Mouse (Mus musculus) kidney, embryonic 16.5 days (tissue): Measurements from ENCODE around the gene Mapk12. TPM values are rescaled to one million over a fixed set of nuclear protein-coding genes. Genes with fewer than 3 reads are reported as not detected.

Source experiments
- ATAC-seq: fragments of 200-750 bp; cut with Nextera tagmentation; 2 replicates; pipeline ENCODE4 v1.8.0; 2017; ENCODE audit warnings: moderate TSS enrichment; ENCODE audit not compliant: low FRiP score, low TSS enrichment
- H3K27ac ChIP-seq: fragments of 300-500 bp; sonication (generic); 2 replicates; pipeline ENCODE4 v1.5.1; 2014; ENCODE audit warnings: low read length
- H3K27me3 ChIP-seq: fragments of 300-500 bp; sonication (generic); 2 replicates; pipeline ENCODE4 v1.6.1; 2014; ENCODE audit warnings: low read length, control low read depth, mixed read lengths; ENCODE audit not compliant: insufficient read depth
- H3K36me3 ChIP-seq: fragments of 300-500 bp; sonication (generic); 2 replicates; pipeline ENCODE4 v1.6.1; 2014; ENCODE audit warnings: low read length, control low read depth, mixed read lengths; ENCODE audit not compliant: insufficient read depth
- H3K4me1 ChIP-seq: fragments of 300-500 bp; sonication (generic); 2 replicates; pipeline ENCODE4 v1.6.1; 2014; ENCODE audit warnings: low read length, control low read depth, mixed read lengths; ENCODE audit not compliant: insufficient read depth
- H3K4me2 ChIP-seq: fragments of 300-500 bp; sonication (generic); replicated peaks from 2 replicates; pipeline ENCODE4 v1.6.1; 2014; ENCODE audit warnings: low read depth, low read length
- H3K4me3 ChIP-seq: fragments of 300-500 bp; sonication (generic); 2 replicates; pipeline ENCODE4 v1.5.1; 2014; ENCODE audit warnings: mild to moderate bottlenecking, low read length
- H3K9ac ChIP-seq: fragments of 300-500 bp; sonication (generic); replicated peaks from 2 replicates; pipeline ENCODE4 v1.6.1; 2014; ENCODE audit warnings: low read length
- H3K9me3 ChIP-seq: fragments of 300-500 bp; sonication (generic); 2 replicates; pipeline ENCODE4 v1.6.1; 2016; ENCODE audit warnings: low read length, control low read depth
- WGBS: fragments of 180-500 bp; shearing (Covaris S2); extraction: QIAGEN DNeasy Blood & Tissue Kit; methylation state at CpG from one replicate; pipeline ENCODE4 v1.1.7; 2014; 5-methylcytosine and 5-hydroxymethylcytosine counted together
- polyA plus RNA-seq: library from polyadenylated mRNA; unstranded; fragments of >200 nt; fragmentation: Nextera tagmentation; extraction: Ambion mirVana; gene quantifications from 2 replicates; pipeline ENCODE4 v1.2.1, GENCODE M21; 2015

The Mapk12 gene
- polyA plus RNA-seq, 1 experiment from 2014 or later, result 16.2 TPM

DNA sequence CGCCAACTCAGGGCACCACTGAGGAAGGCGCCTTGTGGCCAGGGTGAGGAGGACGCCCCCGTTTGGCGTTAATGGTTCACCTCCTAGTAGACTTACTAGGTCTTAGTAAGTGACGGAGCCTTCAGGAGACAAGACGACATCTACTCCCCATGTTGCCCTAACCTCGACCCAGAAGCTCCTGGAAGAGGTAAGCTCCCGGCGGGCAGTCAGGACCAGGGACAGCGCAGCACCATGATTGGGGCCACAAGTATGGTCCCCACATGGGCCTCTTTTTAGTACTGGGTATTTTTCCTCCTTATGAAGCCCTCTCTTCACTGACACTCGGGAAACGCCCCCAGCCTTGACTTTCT, 9.5 kb upstream of the Mapk12 start:
- ATAC-seq, result no peak
- H3K9ac ChIP-seq, result peak overlapping the region; percentile 74; the same call in 1 of the 2 replicates
- WGBS, result 2% methylated on average over 13 of the region's 13 CpGs
- peaks cover 13% of the 10 kb centered on the region for H3K36me3 ChIP-seq
- no peak overlapping the region for H3K27ac ChIP-seq
- peak overlapping the region; percentile 69 for H3K4me3 ChIP-seq
- peaks cover 4% of the 10 kb centered on the region; the same call in 1 of the 2 replicates for H3K27me3 ChIP-seq
- peaks cover 36% of the 10 kb centered on the region for H3K4me1 ChIP-seq
- H3K4me2 ChIP-seq, result peak overlapping the region; percentile 93
- H3K9me3 ChIP-seq, result no peaks in the 10 kb centered on the region

DNA sequence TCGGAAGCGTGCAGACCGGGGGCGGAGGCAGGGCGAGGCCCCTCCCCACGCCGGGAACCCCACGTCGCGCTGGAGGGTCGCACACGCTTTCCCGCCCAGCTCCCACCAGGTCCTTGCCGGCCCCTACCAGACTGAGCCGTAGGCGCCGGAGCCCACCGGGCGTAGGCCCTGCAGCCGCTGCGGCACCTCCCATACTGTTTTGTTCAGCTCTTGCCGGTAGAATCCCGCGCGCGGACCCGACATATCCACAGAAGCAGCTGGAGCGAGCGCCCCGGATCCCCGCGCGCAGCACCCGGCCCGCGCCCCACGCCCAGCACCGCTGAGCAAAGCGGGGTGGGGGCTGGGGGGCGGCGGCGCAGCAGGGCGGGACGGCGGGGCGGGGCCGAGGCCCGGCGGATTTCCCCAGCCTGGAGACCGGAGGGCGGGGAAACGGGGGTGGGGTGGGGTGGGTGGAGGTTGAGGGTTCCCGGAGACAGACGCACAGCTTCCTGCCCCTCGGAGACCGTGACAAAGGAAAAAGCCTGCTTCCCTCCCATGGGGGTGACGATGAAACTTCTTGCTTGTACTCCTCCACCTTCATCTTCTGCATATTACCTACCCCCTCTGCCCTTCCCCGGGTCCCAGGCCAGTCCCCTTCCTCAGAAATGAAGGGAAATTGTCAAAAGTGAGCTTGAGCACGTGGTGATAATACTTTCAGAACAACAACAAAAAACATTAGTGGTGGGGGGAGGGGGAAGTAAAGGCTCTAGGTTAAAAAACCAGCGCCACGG, 9.0 kb upstream of the Mapk12 start, which contains the start of gene Mapk11:
TSS of gene Mapk11 (minus strand) at position 358 of the 770 bp plus-strand sequence.
- peak; percentile 52 for ATAC-seq
- Histone ChIP-seq H3K9me3 (no peaks in the 10 kb centered on the region), H3K4me3 (peak within 1 kb of the TSS; percentile 69), H3K9ac (peak within 1 kb of the TSS; percentile 74), H3K36me3 (peaks cover 8% of the 10 kb centered on the region; the same call in 1 of the 2 replicates), H3K4me2 (peak within 1 kb of the TSS; percentile 93), H3K4me1 (peaks cover 36% of the 10 kb centered on the region), H3K27me3 (peaks cover 4% of the 10 kb centered on the region; the same call in 1 of the 2 replicates), H3K27ac (peak within 1 kb of the TSS; percentile 37; the same call in 1 of the 2 replicates)
- under 1% methylated on average over 52 of the region's 61 CpGs for WGBS

DNA sequence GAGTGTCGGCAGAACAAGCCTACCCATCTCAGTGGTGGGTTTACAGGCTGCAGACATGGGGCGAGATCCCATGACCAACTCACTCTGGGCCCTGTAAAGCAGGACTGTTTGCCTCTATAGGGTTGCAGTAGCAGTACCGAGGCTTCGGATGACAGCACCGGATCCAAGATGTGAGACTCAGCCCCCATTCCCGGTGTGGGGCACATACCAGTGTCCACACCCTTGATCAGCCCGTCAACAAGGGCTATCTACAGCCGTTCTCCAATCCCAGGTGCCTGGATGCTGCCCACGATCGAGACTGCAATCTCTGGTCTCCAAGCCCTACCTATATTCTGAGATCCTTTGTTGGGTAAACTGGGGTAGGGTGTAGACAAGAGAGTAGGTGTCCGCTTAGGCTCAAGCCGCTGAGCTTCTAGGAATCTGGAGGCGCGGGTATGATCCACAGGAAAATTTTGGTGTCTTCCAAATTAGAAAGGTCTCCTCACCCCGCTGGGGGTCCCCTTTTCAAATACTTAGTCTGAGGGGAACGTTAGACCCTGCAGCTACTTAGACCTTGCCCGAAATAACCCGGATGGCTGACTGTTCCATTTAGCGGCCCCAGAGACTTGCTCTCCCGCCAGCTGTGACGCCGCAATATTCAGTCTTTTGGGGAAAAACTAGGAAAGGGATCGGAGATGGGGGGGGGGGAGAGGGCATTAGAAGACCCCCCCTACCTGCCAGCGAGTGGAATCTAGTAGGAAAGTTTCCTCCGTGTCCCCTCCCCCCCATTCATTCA, 8.2 kb upstream of the Mapk12 start:
- ATAC-seq, result no peak; the same call in 1 of the 2 replicates
- Histone ChIP-seq H3K9ac (peak overlapping the region; percentile 74), H3K9me3 (no peaks in the 10 kb centered on the region), H3K4me2 (peak overlapping the region; percentile 93), H3K27me3 (peaks cover 4% of the 10 kb centered on the region; the same call in 1 of the 2 replicates), H3K4me1 (peaks cover 36% of the 10 kb centered on the region), H3K36me3 (0 out of 2 replicates have a peak, but pooled peaks cover under 1% of the 10 kb centered on the region), H3K27ac (peak overlapping the region; percentile 37; the same call in 1 of the 2 replicates), H3K4me3 (peak overlapping the region; percentile 69)
- WGBS, result 6% methylated on average over 25 of the region's 25 CpGs

DNA sequence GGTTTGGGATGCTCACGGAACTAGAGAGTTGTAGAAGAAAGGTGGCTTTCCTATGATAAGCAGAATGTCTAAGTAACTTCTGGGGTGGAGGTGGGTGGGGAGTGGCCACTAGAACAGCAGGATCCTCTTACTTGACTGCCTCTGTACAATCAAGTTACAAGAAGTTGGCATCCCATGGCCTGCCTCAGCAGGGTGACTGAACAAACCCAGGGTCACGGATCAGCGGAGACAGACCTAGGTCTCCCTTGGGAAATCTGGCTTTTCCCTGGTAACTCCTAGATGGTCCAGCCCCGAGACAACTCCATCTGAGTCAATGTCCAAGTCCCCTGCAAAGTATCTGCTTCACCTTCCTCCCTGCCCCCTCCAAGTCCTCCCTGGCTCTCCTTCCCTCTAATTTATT, 7.4 kb upstream of the Mapk12 start:
- H3K27me3 ChIP-seq, result peaks cover 4% of the 10 kb centered on the region; the same call in 1 of the 2 replicates
- H3K36me3 ChIP-seq, result no peaks in the 10 kb centered on the region
- peaks cover 36% of the 10 kb centered on the region for H3K4me1 ChIP-seq
- peak overlapping the region; percentile 93 for H3K4me2 ChIP-seq
- no peak overlapping the region for H3K9ac ChIP-seq
- H3K9me3 ChIP-seq, result no peaks in the 10 kb centered on the region
- H3K27ac ChIP-seq, result no peak overlapping the region
- 47% methylated on average over 4 of the region's 4 CpGs for WGBS
- ATAC-seq, result no peak; the same call in 1 of the 2 replicates
- H3K4me3 ChIP-seq, result no peak overlapping the region

DNA sequence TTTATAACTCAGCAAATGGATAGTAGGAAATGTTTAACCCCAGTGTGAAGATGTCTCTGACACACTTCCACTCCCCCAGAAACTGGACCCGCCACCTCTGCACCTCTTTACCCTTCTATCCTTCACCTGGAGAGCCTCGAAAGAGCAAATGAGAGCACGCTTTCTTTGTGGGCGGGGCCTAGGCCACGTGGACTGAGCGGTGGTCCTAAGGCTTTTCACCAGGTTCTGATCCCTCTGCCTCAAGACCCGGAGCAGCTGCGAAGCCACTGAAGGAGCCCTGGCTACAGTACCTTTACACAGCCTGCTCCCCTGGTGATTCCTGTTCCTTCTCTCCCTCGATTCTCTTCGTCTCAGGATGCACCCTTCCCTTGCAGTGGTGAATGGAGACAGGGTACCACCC, 7.0 kb upstream of the Mapk12 start:
- Histone ChIP-seq H3K9ac (no peak overlapping the region), H3K4me3 (peak overlapping the region; percentile 44), H3K36me3 (no peaks in the 10 kb centered on the region), H3K27me3 (peaks cover 4% of the 10 kb centered on the region; the same call in 1 of the 2 replicates), H3K4me1 (peaks cover 36% of the 10 kb centered on the region), H3K9me3 (no peaks in the 10 kb centered on the region), H3K4me2 (peak overlapping the region; percentile 71), H3K27ac (no peak overlapping the region)
- ATAC-seq, result no peak
- WGBS, result 22% methylated on average over 10 of the region's 10 CpGs

DNA sequence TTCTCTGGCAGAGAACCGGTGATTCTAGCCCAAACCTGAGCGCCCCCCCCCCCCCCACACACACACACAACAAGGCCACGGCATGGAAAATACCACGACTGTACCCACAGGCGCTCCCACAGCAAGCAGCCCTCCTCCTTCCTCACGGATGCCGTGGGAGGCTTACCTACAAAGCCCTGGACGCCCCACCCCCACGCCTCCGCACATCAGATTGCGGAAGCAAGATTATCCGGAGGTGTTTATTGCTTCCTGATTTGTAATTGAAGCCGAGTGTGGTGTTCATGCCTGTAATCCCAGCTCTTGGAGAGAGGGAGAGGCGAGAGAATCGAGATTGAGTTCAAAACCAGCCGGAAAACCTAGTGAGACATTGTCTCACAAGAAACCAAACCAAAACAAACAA, 6.5 kb upstream of the Mapk12 start:
- H3K36me3 ChIP-seq, result no peaks in the 10 kb centered on the region
- peak overlapping the region; percentile 44 for H3K4me3 ChIP-seq
- peaks cover 4% of the 10 kb centered on the region; the same call in 1 of the 2 replicates for H3K27me3 ChIP-seq
- H3K9me3 ChIP-seq, result no peaks in the 10 kb centered on the region
- H3K27ac ChIP-seq, result no peak overlapping the region
- peaks cover 39% of the 10 kb centered on the region for H3K4me1 ChIP-seq
- H3K4me2 ChIP-seq, result peak overlapping the region; percentile 71
- 1% methylated on average over 16 of the region's 16 CpGs for WGBS
- H3K9ac ChIP-seq, result peak overlapping the region; percentile 57
- no peak for ATAC-seq

DNA sequence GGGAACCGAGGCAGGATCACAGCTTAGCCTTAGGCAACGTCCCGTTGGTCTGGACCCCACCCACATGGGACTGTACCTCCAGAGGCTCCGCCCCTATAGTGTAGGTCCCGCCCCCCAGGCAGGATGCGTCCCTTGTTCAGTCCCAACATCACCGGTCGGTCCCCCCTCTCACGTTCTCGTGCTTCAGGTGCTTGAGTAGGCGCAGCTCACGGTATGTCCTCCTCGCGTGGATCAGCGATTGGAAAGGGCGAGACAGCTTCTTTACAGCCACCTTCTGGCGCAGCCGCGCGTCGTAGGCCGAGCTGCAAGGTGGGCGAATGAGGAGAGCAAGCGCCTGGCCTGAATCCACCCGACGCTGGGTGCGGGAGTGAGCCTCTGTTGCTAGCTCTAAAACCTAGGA, 6.0 kb upstream of the Mapk12 start:
- Histone ChIP-seq H3K9me3 (no peaks in the 10 kb centered on the region), H3K4me2 (peak overlapping the region; percentile 71), H3K27me3 (peaks cover 4% of the 10 kb centered on the region; the same call in 1 of the 2 replicates), H3K27ac (no peak overlapping the region), H3K4me3 (peak overlapping the region; percentile 44), H3K9ac (peak overlapping the region; percentile 57), H3K36me3 (no peaks in the 10 kb centered on the region), H3K4me1 (peaks cover 44% of the 10 kb centered on the region)
- peak; percentile 37; the same call in 1 of the 2 replicates for ATAC-seq
- 1% methylated on average over 27 of the region's 27 CpGs for WGBS

DNA sequence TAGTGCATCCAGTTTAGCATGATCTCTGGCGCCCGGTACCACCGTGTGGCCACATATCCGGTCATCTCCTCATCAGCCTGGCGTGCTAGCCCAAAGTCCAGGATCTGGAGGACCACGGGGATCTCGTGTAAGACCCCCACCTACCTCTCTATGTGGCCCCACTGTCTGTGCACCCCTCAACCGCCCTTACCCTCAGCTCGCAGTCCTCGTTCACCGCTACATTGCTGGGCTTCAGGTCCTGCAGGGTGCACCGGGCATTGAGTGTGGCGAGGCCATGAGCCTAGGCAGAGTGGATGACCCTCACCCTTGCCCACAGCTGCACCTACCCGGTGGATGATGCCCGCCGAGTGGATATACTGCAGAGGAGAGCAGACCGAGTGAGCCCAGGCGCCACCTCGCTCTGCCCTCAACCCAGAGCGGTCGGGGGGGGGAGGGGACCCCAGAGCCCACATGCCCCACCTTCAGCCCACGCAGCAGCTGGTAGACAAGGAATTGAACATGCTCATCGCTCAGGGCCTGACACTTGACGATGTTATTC, 5.4 kb upstream of the Mapk12 start:
- Histone ChIP-seq H3K4me3 (peak overlapping the region; percentile 44), H3K4me1 (peaks cover 50% of the 10 kb centered on the region), H3K27ac (no peak overlapping the region), H3K9me3 (no peaks in the 10 kb centered on the region), H3K27me3 (peaks cover 4% of the 10 kb centered on the region; the same call in 1 of the 2 replicates), H3K36me3 (no peaks in the 10 kb centered on the region), H3K9ac (no peak overlapping the region), H3K4me2 (peak overlapping the region; percentile 71)
- 78% methylated on average over 24 of the region's 24 CpGs for WGBS
- ATAC-seq, result no peak

- Histone ChIP-seq H3K27ac (no peak overlapping the region), H3K4me2 (no peak overlapping the region), H3K27me3 (peaks cover 12% of the 10 kb centered on the region), H3K36me3 (no peaks in the 10 kb centered on the region), H3K4me1 (peaks cover 54% of the 10 kb centered on the region), H3K9ac (no peak overlapping the region), H3K9me3 (no peaks in the 10 kb centered on the region), H3K4me3 (no peak overlapping the region)
- no peak for ATAC-seq
- 83% methylated on average over 11 of the region's 11 CpGs for WGBS
Measured at GRCm38 (mm10) chr15:89144965-89145364, 4.5 kb upstream of the Mapk12 start.
